Mouse (Mus musculus): ENCODE measurements around the gene Pmp22.

The Pmp22 gene

DNA sequence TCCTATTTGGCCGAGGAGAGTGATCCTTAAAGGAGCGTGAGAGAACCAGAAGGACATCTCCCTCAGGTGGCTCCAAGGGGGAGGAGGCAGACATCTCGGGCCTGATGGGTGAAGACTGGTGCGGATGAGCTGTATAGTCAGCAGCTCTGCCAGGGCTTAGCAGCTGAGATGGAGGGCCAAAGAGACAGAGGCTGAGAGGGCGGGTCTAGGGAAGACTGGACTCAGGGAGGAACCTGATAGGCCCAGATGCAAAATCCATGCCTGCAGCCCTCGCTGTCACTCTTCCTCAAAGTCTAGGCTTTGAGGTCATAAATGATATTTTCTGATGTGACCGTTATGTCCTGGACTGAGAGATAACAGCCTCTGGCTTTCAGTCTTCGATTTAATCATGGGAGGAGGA, 1.8 kb upstream of the Pmp22 start:
- no peak for DNase-seq (ENCODE audit: extremely low spot score, low read depth, low spot score)

DNA sequence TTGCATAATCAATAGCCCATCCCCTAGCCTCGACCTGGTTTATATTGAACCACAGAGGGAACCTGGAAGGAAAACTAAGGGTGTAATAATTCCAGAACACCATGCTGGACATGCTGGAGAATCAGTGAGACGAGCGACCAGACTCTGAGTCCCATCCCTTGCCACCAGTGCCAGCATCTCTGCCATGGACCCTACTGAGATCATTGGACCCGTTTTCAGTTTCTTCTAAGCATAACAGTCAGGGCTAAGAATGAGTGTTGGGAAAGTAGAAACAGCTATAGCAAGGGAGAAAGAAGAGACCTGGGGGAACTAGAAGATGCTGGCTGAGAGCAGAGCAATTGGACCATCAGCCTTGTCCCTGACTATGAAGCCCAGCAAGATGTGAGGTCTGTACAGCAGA, 1.3 kb upstream of the Pmp22 start:
- no peak for DNase-seq (ENCODE audit: extremely low spot score, low read depth, low spot score)

DNA sequence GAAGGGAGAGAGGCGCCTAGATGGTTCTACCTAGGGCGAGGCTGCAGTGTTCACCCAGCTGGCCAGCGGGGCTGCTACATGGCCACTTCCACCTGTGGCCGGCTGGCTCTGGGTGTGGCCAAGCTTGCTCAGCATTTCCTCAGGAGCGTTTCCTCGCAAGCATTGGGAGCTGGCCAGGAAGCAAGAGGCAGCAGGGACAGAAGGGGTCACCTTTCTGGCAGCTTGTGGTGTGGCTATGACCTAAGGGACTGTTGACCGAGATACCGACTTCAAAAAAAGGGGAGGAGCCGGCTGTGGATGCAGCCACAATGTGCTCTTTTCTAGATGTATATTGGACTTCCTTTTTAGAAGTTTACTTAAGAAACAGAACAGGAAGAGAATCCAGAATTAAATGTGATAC, 593 bp downstream of the Pmp22 start:
- no peak for DNase-seq (ENCODE audit: extremely low spot score, low read depth, low spot score)

DNA sequence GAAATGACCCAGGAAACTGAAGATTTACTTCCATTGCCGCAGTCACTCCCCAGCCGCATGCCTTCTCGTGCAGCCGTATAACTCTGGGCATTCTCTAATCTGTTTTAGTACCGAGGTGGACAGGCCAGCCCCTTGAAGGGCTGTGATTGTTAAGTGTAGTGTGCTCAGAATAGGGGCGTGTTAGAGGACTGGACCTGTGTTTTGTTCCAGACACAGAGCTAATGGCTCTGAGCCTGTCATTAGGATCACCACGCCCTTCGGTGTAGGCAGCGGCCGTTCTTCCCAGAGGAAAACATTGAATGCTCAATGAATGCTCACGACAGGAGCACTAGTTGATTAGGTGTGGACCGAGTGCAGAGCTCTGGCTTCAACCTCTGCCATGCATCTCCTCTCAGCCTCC, 1.1 kb downstream of the Pmp22 start:
- DNase-seq (ENCODE audit: extremely low spot score, low read depth, low spot score): no peak

DNA sequence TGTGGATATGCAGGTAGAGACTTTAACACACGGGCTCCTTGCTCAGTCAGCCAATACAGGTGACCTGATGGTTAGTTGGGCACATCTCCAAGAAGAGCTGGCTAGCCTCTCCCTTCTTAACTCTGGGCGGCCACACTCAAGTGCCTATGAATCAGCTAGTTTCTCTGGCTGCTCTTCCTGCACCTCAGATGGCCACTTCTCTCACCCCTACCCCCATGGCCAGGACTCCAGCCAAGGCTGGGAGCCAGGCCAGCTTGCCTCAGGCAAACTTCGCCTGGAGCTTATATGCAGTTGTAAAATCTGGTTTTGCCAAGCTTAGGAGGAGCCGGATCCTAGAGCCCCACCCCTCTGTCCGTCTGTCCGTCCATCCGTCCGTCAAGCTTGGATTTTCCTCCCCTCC, 1.7 kb downstream of the Pmp22 start:
- no peak for DNase-seq (ENCODE audit: extremely low spot score, low read depth, low spot score)

DNA sequence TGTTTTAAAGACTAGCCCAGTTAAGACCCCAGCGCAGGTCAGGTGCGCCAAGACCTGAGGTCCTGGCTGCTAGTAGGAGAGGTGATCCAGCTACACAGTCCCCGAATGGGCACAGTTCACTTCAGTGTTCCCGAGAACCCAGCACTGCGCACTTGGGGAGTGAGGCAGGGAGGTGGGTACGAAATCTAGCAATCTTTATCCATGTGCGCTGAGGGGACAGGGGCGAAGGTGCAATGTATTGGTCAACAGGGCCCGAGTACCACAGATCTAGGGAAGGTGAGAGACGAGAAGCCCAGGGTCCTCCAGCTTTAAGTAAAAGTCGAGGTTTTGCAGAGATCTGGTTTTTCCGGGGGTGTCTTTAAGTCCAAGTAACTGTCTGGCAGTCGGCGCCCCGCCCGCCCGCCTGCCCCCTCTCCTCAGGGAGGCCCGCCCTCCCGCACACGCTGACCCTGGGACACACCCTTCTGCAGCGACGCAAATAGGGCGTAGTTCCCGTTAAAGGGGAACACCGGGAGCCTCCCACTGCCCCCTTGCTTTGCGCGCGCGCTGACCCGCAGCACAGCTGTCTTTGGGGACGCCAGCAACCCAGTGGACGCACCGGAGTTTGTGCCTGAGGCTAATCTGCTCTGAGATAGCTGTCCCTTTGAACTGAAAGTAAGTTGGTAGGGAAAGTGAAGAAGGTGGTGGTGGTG, 2.4 kb downstream of the Pmp22 start:
- no peak for DNase-seq (ENCODE audit: extremely low spot score, low read depth, low spot score)

DNA sequence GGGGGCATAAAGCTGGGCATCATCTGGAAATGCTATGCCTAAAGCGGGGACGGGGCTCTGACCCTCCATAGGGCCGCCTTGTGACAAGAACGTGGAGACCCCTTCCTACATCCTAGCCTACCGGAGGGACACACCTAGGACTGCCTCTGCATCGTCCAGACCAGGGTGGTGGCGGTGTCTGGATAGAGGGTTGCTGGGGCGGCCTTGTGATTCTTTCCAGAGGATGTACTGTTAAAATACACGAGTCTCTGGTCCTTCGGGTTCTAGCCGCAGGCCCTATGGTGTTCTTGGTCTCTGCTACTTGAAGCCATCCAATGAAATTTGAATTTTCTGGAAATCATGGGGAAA, 2.9 kb downstream of the Pmp22 start:
- no peak for DNase-seq (ENCODE audit: extremely low spot score, low read depth, low spot score)

DNA sequence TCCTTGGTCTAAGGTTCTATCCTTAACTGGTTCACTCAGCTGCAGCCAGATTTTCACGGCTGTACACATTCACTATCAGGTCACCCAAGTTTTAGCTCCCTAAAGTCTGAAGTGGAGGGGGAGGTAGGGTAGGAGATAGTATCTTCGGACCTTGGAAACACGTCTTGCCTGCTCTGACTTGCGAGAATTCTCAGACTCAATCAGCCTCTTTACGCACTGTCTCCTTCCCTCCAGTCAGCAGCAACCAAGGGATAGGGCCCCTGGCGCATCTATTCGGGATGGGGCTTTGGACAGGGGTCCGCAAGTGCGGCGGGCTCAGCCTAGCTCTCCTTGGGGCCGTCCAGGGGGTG, 3.3 kb downstream of the Pmp22 start:
- DNase-seq (ENCODE audit: extremely low spot score, low read depth, low spot score): no peak

DNA sequence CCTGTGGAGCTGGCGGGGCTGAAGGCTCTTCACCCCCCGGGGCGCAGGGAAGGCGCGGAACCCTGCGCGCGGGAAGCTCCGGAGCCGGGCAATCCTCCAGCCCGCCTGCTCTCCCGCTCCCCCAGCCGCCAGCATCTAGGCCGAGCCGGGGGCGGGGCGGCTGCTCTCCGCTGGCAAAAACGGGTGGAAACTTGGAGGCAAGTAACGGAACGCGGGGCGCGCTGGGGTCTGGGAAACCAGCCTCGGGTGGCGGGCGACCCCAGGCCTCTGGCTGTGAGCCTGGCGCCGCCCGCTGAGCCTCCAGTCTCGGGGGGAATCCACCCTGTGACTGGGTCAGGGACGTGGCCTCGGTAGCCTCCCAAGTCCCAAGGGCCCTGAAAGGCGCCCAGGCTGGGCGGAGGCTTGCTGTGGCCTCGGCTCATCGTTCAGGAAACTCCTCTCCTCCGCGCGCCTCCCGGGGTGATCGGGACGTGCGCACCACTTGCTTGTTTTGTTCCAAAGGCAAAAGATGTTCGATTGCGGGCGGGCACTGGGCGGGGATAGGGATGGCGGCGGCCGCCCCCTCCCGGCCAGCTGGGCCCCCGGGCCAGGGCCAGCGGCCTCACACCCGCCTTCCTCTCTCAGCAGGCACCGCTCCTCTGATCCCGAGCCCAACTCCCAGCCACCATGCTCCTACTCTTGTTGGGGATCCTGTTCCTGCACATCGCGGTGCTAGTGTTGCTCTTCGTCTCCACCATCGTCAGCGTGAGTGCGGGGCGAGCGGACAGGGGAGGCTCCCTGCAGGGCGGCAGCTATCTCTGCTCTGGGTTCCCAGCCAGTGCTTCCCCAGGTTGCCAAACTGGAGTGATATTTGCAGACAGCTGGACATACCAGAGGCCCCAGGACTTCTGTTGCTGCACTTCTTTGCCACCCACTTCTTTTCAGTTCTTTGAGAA, 4.0 kb downstream of the Pmp22 start:
- DNase-seq (ENCODE audit: extremely low spot score, low read depth, low spot score): no peak

DNA sequence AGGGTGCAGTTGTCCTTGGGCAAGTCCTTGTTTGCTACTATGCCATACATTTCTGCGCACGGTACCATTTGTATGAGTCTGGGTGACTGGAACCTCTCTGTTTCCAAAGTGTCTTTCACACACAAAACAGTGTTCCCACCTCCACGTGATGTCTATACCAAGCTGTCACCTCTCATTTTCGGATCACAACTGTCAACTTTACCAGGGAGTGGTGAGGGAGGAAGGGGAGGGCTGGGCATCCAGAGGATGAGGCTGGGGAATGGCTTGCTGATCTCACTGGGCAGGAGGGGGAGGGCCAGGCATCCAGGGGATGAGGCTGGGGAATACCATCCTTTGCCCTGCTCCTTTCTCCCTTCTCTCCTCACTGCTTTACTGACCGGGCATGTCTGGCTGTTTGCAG, 5.2 kb downstream of the Pmp22 start:
- no peak for DNase-seq (ENCODE audit: extremely low spot score, low read depth, low spot score)

DNA sequence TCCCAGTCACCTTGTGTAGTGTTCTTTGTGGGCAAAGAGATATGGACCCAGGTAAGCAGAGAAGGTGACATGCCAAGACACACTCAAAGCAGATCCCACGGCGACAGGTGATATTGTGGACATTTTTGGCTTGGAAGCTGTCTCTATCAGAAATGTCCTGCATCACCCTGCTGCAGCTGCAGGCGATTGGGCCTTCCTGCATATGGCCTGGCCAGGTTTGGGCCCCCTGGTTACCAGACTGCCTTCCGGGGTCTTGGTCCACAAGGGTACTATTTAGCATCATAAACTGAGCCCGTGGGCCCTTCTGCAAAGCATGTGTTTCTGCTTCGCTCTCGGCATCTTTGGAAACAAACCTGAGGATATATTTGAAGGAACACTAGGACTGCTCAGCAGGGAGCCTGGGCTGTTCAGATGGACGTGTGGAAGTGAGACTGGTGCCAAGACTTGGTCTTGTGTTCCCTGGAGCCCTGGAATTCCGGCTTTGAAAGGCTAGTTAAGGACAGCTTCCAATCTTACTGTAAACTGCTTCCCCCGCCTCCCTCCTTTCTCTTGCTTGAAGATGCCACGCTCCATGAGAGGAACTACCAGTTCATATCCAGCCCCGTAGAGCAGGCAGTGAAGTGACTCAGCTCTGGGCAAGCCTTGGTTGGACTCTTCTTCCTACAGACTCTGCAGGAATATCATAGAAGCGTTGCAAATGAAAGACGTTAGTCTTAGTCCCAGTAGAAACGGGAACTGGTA, 6.1 kb downstream of the Pmp22 start:
- no peak for DNase-seq (ENCODE audit: extremely low spot score, low read depth, low spot score)

DNA sequence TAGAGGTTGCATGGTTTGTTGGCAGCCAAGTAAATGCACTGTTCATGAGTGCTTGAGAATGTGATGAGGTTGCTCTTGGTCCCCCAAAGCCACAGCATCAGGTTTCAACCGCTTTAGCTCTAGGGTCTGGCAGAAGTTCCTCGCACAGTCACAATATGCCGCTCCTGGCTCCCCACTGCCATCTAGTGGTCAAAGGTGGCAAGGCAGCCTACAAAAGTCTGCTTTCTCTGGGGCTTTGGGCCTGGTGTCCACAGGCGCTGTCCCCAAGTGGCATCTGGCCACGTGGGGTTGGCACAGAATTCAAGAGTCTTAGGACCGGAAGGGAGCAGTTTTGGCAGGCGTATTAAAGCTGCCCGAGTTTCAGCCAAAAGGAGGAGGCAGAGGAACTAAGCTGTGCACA, 6.8 kb downstream of the Pmp22 start:
- peak; percentile 80 for DNase-seq (ENCODE audit: extremely low spot score, low read depth, low spot score)

DNA sequence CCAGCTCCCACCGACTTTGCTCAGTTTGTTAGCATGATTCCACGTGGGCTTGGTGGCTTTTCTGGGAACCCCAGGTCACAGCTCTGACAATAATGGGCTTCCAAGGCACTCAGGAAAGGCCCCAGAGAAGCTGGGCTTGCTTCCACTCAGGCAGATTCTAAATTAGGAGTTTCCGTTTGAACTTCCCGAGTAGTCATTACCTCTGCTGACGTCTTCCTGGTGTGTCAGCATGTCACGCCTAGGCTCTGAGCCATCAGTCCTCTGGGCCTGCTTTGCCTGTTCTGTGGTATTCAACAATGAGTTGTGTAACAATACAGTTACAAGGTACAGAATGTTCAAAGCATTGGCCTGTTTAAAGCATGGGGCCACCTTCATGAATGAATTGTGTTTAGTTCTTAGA, 7.4 kb downstream of the Pmp22 start:
- DNase-seq (ENCODE audit: extremely low spot score, low read depth, low spot score): no peak

DNA sequence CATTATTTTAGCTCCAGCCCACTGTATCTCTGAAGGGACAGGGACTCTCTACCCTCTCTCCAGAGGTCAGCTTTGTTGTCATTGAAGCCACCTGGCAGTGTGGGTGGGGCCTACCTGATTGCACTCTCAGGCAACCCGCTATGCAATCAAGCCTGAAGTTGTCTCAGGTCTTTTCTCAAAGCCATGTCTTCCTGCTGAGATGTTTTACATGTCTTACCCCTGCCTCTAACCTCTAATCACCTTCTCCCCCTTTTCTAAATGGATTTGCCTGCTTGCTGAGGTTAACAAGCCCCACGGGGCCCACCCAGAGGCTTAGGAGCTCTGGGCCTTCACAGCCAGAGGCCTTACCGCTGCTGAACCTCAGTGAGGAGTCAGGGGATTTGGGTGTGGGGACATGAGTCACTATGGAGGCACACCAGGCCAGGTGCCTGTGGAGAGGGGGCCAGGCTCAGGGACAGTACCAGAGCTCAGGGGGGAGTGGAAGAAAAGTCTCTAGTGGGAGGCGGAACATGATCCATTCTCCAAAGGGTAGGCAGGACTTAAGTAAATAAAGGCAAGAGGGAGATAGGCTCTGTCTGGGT, 8.1 kb downstream of the Pmp22 start:
- no peak for DNase-seq (ENCODE audit: extremely low spot score, low read depth, low spot score)

DNA sequence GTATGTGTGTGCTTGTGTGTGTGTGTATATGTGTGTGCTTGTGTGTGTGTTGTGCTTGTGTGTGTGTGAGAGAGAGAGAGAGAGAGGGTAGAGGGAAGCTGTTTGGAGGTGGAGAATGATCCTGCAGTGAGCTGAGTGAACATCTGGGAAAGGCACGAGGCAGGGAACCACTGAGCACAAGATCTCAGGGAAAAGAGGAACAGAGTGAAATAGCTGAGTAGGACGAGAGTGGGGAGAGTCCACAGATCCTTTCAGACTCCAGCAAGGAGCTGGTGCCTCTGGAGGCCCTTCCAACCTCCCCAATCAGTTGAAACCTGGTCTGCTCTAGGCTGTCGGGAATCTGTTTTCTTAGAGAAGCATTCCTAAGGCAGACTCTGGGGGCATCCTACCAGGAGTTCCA, 10.0 kb downstream of the Pmp22 start:
- no peak for DNase-seq (ENCODE audit: extremely low spot score, low read depth, low spot score)

DNA sequence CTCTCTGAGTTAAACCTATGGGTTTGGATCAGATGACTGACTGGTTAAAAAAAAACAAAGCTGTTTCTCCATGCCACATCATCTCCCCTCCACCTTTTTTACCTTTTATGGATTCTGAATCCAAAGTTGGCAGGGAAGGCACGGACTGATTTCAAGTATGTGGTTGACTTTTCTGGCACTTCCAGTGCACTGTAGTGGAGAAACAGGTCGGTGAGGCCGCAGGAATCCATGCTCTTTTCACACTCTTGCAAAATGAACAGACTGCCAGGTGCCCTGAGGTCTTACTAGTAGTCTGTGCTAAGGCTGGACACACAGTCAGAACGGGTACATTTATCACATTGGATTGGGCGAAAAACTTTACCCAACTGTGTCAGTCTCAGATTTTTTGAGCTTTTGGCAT, 13.5 kb downstream of the Pmp22 start:
- no peak for DNase-seq (ENCODE audit: extremely low spot score, low read depth, low spot score)

DNA sequence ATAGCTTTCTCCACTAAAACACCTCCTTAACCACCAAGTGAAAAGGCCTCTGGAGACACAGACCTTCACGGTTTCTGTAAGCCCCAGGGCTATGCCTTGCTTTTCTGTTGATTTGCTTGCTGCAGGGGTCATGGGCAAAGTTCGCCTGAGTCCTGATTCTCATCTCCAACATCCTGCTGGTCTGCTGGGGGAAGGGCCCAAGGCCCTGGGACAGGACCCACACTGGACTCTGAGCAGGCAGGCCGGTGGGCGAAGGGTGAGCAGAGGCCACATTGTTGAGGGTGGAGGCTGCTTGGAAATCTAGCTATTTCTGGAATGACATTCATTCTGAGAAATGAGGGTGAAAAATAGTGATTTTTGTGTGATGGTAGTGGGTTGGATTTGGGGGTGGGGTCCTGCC, 14.0 kb downstream of the Pmp22 start:
- DNase-seq (ENCODE audit: extremely low spot score, low read depth, low spot score): no peak

DNA sequence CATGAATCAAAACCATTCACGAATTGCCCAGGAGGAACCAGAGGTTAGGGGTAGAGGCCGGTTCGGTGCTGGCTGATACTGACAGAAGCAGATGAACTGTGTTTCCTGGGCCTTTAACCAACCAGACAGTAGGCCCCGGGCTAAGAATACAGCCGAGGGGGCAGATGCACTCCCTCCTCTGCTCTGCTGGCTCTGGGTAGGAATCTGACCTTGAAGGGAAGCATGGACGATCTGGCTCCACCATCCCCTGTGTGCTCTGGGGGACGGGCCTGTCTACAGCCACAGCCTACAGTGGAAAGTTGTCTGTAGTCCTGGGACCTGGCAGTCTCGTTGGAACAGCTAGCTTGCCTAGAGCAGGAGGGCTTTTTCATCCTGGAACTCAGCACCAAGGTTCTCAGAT, 14.7 kb downstream of the Pmp22 start:
- DNase-seq (ENCODE audit: extremely low spot score, low read depth, low spot score): no peak

DNA sequence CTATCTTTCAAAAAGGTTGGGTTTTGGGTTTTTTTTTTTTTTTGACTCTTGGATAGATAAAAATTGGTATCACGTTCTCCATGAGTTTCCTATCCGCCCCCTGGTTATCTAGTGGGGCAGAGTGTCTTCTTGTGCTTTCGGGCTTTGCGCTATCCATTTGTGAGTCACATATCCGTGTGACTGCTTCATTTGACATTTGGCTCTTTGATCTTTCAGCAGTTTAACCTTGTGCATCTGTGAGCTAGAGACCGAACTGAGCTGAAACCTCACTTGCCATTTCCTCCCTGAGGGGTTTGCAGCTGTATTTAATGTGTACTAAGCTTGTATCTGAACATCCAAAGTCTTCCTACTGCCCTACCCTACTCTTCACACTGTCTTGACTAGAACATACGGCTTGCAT, 17.8 kb downstream of the Pmp22 start:
- DNase-seq (ENCODE audit: extremely low spot score, low read depth, low spot score): no peak

DNA sequence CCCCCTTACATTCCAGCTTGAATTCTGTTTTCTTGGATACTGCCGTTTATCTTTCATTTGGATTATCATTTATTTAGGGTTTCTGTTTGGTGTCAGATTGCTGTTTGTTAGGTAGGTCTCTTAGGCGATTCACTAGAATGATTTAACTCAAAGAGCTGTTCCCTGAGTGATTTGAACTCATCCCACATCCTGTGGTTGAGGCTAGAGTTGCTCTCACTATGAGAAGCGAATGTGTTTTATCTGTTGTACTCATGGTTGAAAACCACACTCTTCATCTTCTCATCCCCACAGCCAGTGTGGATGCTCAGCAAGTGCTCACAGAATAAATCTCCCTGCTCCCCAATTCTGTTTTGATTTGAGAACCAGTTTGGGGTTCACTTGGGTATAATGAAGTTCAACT, 19.5 kb downstream of the Pmp22 start:
- no peak for DNase-seq (ENCODE audit: extremely low spot score, low read depth, low spot score)

DNA sequence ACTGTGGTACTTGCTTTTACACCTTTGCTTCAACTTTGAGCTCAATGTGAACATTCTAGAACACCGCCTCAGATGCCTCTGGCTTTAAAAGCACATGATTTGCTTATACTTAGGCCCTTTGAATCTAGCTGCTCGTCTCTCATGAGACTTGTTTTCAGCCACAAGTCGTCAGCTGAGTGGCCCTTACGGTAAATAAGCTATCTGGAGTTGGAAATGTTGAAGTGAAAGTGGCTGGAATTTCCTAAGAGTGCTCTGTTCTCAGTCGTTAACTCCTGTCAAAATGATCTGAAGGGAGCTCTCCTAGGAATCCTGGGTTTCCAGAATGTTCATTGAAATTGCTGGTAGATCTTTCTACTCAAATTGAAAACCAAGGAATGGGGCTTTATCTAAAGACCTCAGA, 23.1 kb downstream of the Pmp22 start:
- no peak for DNase-seq (ENCODE audit: extremely low spot score, low read depth, low spot score)

DNA sequence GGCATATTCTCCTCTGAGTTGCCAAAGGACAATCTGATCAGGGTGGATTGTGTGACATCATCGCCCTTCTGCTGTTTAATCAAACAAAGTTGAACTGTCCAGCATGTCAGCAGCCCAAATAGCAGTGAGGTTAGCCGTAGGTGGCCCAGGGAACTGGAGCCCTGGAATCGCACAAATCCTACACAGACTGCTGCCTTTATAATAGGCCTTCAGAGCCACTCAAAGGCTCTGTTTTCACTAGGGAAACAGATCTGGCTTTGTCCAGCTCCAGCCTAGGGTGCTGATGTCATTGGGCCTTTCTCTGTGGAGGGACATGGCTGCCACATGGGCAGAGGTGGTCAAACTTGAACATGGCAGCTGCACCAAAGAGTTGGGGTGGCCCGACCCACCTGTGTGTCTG, 28.3 kb downstream of the Pmp22 start:
- no peak for DNase-seq (ENCODE audit: extremely low spot score, low read depth, low spot score)
